Mouse (Mus musculus): ENCODE measurements around the gene Ccnf. TPM values are rescaled to one million over a fixed set of nuclear protein-coding genes. Genes with fewer than 3 reads are reported as not detected.
A peak's percentile ranks its signal among the peaks of the same experiment; 100 is the strongest.

Gene Ccnf
- total and polyA plus RNA-seq, 2 experiments from 2014 or later = 5.0 to 6.2 TPM

GRCm38 (mm10) chr17:24282637-24283036, 31.4 kb upstream of the Ccnf start:
- WGBS = 70% methylated on average over 4 of the region's 4 CpGs
- H3K27ac ChIP-seq (ENCODE audit: low read depth, low read length) = no peak overlapping the region
- H3K9me3 ChIP-seq (ENCODE audit: low read length) = no peaks in the 10 kb centered on the region
- H3K4me3 ChIP-seq (ENCODE audit: low read depth, low read length) = no peak overlapping the region
- H3K4me2 ChIP-seq (ENCODE audit: low read depth, low read length, poor library complexity, severe bottlenecking) = no peak overlapping the region
- ATAC-seq (ENCODE audit: low FRiP score) = no peak
- H3K9ac ChIP-seq (replicated peaks; ENCODE audit: low read length, poor library complexity, severe bottlenecking) = no peak overlapping the region
- TF ChIP-seq CTCF (IDR thresholded peaks at IDR 0.05) = peak; percentile 22; the same call in 1 of the 2 replicates
- H3K36me3 ChIP-seq (ENCODE audit: insufficient read depth, low read length) = no peaks in the 10 kb centered on the region
- no peaks in the 10 kb centered on the region for H3K27me3 ChIP-seq (ENCODE audit: insufficient read depth, low read length)
- DNase-seq (ENCODE audit: low spot score) = no peak
- H3K4me1 ChIP-seq (ENCODE audit: insufficient read depth, low read length) = no peaks in the 10 kb centered on the region

- Histone ChIP-seq H3K27me3 (ENCODE audit: insufficient read depth, low read length) (no peaks in the 10 kb centered on the region), H3K9me3 (ENCODE audit: low read length) (no peaks in the 10 kb centered on the region), H3K27ac (ENCODE audit: low read depth, low read length) (no peak overlapping the region), H3K4me3 (ENCODE audit: low read depth, low read length) (no peak overlapping the region), H3K4me2 (ENCODE audit: low read depth, low read length, poor library complexity, severe bottlenecking) (no peak overlapping the region), H3K36me3 (ENCODE audit: insufficient read depth, low read length) (no peaks in the 10 kb centered on the region), H3K9ac (replicated peaks; ENCODE audit: low read length, poor library complexity, severe bottlenecking) (no peak overlapping the region), H3K4me1 (ENCODE audit: insufficient read depth, low read length) (no peaks in the 10 kb centered on the region)
- no peak for TF ChIP-seq CTCF (IDR thresholded peaks at IDR 0.05)
- DNase-seq (ENCODE audit: low spot score) = no peak
- WGBS = 87% methylated on average over 4 of the region's 4 CpGs
- no peak for ATAC-seq (ENCODE audit: low FRiP score)
Measured at GRCm38 (mm10) chr17:24279907-24280306, 28.6 kb upstream of the Ccnf start.

- no peaks in the 10 kb centered on the region for H3K36me3 ChIP-seq (ENCODE audit: insufficient read depth, low read length)
- no peak for ATAC-seq (ENCODE audit: low FRiP score)
- H3K9ac ChIP-seq (replicated peaks; ENCODE audit: low read length, poor library complexity, severe bottlenecking) = no peak overlapping the region
- no peak overlapping the region for H3K4me2 ChIP-seq (ENCODE audit: low read depth, low read length, poor library complexity, severe bottlenecking)
- no peaks in the 10 kb centered on the region for H3K4me1 ChIP-seq (ENCODE audit: insufficient read depth, low read length)
- H3K4me3 ChIP-seq (ENCODE audit: low read depth, low read length) = no peak overlapping the region
- no peak for DNase-seq (ENCODE audit: low spot score)
- H3K27me3 ChIP-seq (ENCODE audit: insufficient read depth, low read length) = no peaks in the 10 kb centered on the region
- WGBS = 73% methylated on average over 1 of the region's 1 CpGs
- no peaks in the 10 kb centered on the region for H3K9me3 ChIP-seq (ENCODE audit: low read length)
- TF ChIP-seq CTCF (IDR thresholded peaks at IDR 0.05) = no peak
- H3K27ac ChIP-seq (ENCODE audit: low read depth, low read length) = no peak overlapping the region
Measured at GRCm38 (mm10) chr17:24267133-24267532, 15.8 kb upstream of the Ccnf start.

DNA sequence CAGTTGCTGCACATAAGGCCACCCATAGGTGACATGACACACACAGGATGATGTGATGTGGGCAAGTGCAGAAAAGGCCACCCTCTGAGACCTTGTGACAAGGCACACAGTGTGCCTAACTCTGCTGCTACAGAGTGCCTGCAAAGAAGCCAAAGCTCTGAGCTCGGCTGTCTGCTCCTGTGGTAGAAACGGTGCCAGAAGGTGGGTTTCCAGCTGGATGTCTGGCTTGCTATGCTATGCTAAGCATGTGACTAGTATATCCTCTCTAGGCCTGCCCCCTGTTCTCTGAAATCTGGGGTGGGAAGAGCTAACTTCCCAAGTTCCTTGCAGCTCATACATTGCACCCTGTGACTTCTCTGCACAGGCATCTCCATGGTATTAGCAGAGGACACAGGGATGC, 13.5 kb upstream of the Ccnf start:
- TF ChIP-seq CTCF (IDR thresholded peaks at IDR 0.05) = no peak

DNA sequence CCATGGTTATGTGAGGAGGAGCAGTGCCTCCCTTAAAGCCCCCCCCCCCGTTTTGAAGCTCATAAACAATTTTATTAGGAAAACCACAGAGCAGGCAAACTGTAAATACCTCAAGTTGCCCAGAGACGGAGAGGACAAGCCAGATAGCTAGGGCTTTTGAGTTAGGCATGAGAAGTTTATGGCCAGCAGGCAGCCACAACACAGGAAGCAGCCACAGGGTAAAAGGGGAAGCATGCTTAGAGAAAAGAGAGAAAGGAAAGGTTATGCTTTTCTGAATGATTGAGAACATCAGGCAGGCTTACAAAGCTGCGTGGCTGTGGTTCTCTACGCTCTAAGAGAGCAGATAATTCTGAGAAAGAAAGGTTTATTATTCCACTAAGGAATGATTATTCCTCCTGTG, 9.2 kb upstream of the Ccnf start:
- 79% methylated on average over 4 of the region's 4 CpGs for WGBS
- no peaks in the 10 kb centered on the region for H3K9me3 ChIP-seq (ENCODE audit: low read length)
- DNase-seq (ENCODE audit: low spot score) (no peak), ATAC-seq (ENCODE audit: low FRiP score) (no peak)
- no peak overlapping the region for H3K27ac ChIP-seq (ENCODE audit: low read depth, low read length)
- no peak overlapping the region for H3K4me2 ChIP-seq (ENCODE audit: low read depth, low read length, poor library complexity, severe bottlenecking)
- H3K4me3 ChIP-seq (ENCODE audit: low read depth, low read length) = no peak overlapping the region
- H3K27me3 ChIP-seq (ENCODE audit: insufficient read depth, low read length) = no peaks in the 10 kb centered on the region
- no peaks in the 10 kb centered on the region for H3K36me3 ChIP-seq (ENCODE audit: insufficient read depth, low read length)
- no peak overlapping the region for H3K9ac ChIP-seq (replicated peaks; ENCODE audit: low read length, poor library complexity, severe bottlenecking)
- no peak for TF ChIP-seq CTCF (IDR thresholded peaks at IDR 0.05)
- no peaks in the 10 kb centered on the region for H3K4me1 ChIP-seq (ENCODE audit: insufficient read depth, low read length)

More for the DNA sequence above, 13.5 kb upstream of the Ccnf start:
- H3K4me3 ChIP-seq (ENCODE audit: low read depth, low read length) = no peak overlapping the region
- H3K9me3 ChIP-seq (ENCODE audit: low read length) = no peaks in the 10 kb centered on the region
- H3K4me2 ChIP-seq (ENCODE audit: low read depth, low read length, poor library complexity, severe bottlenecking) = no peak overlapping the region
- H3K9ac ChIP-seq (replicated peaks; ENCODE audit: low read length, poor library complexity, severe bottlenecking) = no peak overlapping the region
- H3K36me3 ChIP-seq (ENCODE audit: insufficient read depth, low read length) = no peaks in the 10 kb centered on the region
- no peak for ATAC-seq (ENCODE audit: low FRiP score)
- no peak for DNase-seq (ENCODE audit: low spot score)
- WGBS = 85% methylated on average over 2 of the region's 2 CpGs
- H3K27me3 ChIP-seq (ENCODE audit: insufficient read depth, low read length) = no peaks in the 10 kb centered on the region
- H3K27ac ChIP-seq (ENCODE audit: low read depth, low read length) = no peak overlapping the region
- no peaks in the 10 kb centered on the region for H3K4me1 ChIP-seq (ENCODE audit: insufficient read depth, low read length)

GRCm38 (mm10) chr17:24259702-24260101, 8.4 kb upstream of the Ccnf start:
- no peaks in the 10 kb centered on the region for H3K36me3 ChIP-seq (ENCODE audit: insufficient read depth, low read length)
- H3K4me3 ChIP-seq (ENCODE audit: low read depth, low read length) = no peak overlapping the region
- no peak overlapping the region for H3K9ac ChIP-seq (replicated peaks; ENCODE audit: low read length, poor library complexity, severe bottlenecking)
- no peaks in the 10 kb centered on the region for H3K4me1 ChIP-seq (ENCODE audit: insufficient read depth, low read length)
- no peak for ATAC-seq (ENCODE audit: low FRiP score)
- H3K9me3 ChIP-seq (ENCODE audit: low read length) = no peaks in the 10 kb centered on the region
- H3K4me2 ChIP-seq (ENCODE audit: low read depth, low read length, poor library complexity, severe bottlenecking) = no peak overlapping the region
- TF ChIP-seq CTCF (IDR thresholded peaks at IDR 0.05) = no peak
- H3K27me3 ChIP-seq (ENCODE audit: insufficient read depth, low read length) = no peaks in the 10 kb centered on the region
- no peak overlapping the region for H3K27ac ChIP-seq (ENCODE audit: low read depth, low read length)
- WGBS = 81% methylated on average over 5 of the region's 5 CpGs
- no peak for DNase-seq (ENCODE audit: low spot score)

All from midbrain, postnatal 0 days (tissue).